Mouse (Mus musculus): ENCODE measurements around the gene Lancl3. TPM values are rescaled to one million over a fixed set of nuclear protein-coding genes. Genes with fewer than 3 reads are reported as not detected.

Lancl3 gene
- polyA plus RNA-seq, 1 experiment from 2014 or later: 4.0 TPM

GRCm38 (mm10) chrX:9221206-9221605 is 21.5 kb downstream of the Lancl3 start:
- DNase-seq (ENCODE audit: low spot score): no peak
- no peaks in the 10 kb centered on the region for H3K27me3 ChIP-seq (ENCODE audit: control insufficient read depth, insufficient read depth, low read length)
- no peaks in the 10 kb centered on the region for H3K36me3 ChIP-seq (replicated peaks; ENCODE audit: control insufficient read depth, insufficient read depth)
- no peak overlapping the region for H3K27ac ChIP-seq
- no peaks in the 10 kb centered on the region for H3K9me3 ChIP-seq (ENCODE audit: control insufficient read depth, low read length)
- H3K4me1 ChIP-seq (replicated peaks; ENCODE audit: control insufficient read depth, insufficient read depth, low read length): no peaks in the 10 kb centered on the region
- WGBS: 25% methylated on average over 6 of the region's 6 CpGs
- ATAC-seq (ENCODE audit: low FRiP score): no peak
- no peak overlapping the region for H3K4me2 ChIP-seq (replicated peaks)
- no peak overlapping the region for H3K9ac ChIP-seq
- H3K4me3 ChIP-seq (replicated peaks; ENCODE audit: low read length): no peak overlapping the region

- Histone ChIP-seq H3K4me1 (replicated peaks; ENCODE audit: control insufficient read depth, insufficient read depth, low read length) (no peaks in the 10 kb centered on the region), H3K9ac (no peak overlapping the region), H3K27ac (no peak overlapping the region), H3K9me3 (ENCODE audit: control insufficient read depth, low read length) (no peaks in the 10 kb centered on the region), H3K36me3 (replicated peaks; ENCODE audit: control insufficient read depth, insufficient read depth) (no peaks in the 10 kb centered on the region), H3K4me3 (replicated peaks; ENCODE audit: low read length) (no peak overlapping the region), H3K27me3 (ENCODE audit: control insufficient read depth, insufficient read depth, low read length) (no peaks in the 10 kb centered on the region), H3K4me2 (replicated peaks) (no peak overlapping the region)
- no peak for ATAC-seq (ENCODE audit: low FRiP score)
- no peak for DNase-seq (ENCODE audit: low spot score)
- 82% methylated on average over 4 of the region's 4 CpGs for WGBS
These were observed 22.0 kb downstream of the Lancl3 start for GRCm38 (mm10) chrX:9221736-9222135.

- no peaks in the 10 kb centered on the region for H3K36me3 ChIP-seq (replicated peaks; ENCODE audit: control insufficient read depth, insufficient read depth)
- H3K9me3 ChIP-seq (ENCODE audit: control insufficient read depth, low read length): no peaks in the 10 kb centered on the region
- no peaks in the 10 kb centered on the region for H3K4me1 ChIP-seq (replicated peaks; ENCODE audit: control insufficient read depth, insufficient read depth, low read length)
- 96% methylated on average over 3 of the region's 3 CpGs for WGBS
- H3K27me3 ChIP-seq (ENCODE audit: control insufficient read depth, insufficient read depth, low read length): no peaks in the 10 kb centered on the region
- no peak overlapping the region for H3K27ac ChIP-seq
- H3K9ac ChIP-seq: no peak overlapping the region
- H3K4me2 ChIP-seq (replicated peaks): no peak overlapping the region
- DNase-seq (ENCODE audit: low spot score) (no peak), ATAC-seq (ENCODE audit: low FRiP score) (no peak)
- no peak overlapping the region for H3K4me3 ChIP-seq (replicated peaks; ENCODE audit: low read length)
These were observed 22.9 kb downstream of the Lancl3 start for GRCm38 (mm10) chrX:9222412-9223221.

- Histone ChIP-seq H3K36me3 (replicated peaks; ENCODE audit: control insufficient read depth, insufficient read depth) (no peaks in the 10 kb centered on the region), H3K4me3 (replicated peaks; ENCODE audit: low read length) (no peak overlapping the region), H3K27ac (no peak overlapping the region), H3K4me2 (replicated peaks) (no peak overlapping the region), H3K27me3 (ENCODE audit: control insufficient read depth, insufficient read depth, low read length) (no peaks in the 10 kb centered on the region), H3K4me1 (replicated peaks; ENCODE audit: control insufficient read depth, insufficient read depth, low read length) (no peaks in the 10 kb centered on the region), H3K9me3 (ENCODE audit: control insufficient read depth, low read length) (no peaks in the 10 kb centered on the region), H3K9ac (no peak overlapping the region)
- WGBS: 80% methylated on average over 2 of the region's 2 CpGs
- DNase-seq (ENCODE audit: low spot score) (no peak), ATAC-seq (ENCODE audit: low FRiP score) (no peak)
These were observed 27.4 kb downstream of the Lancl3 start for GRCm38 (mm10) chrX:9227105-9227504.

- Histone ChIP-seq H3K4me2 (replicated peaks) (no peak overlapping the region), H3K27ac (no peak overlapping the region), H3K4me3 (replicated peaks; ENCODE audit: low read length) (no peak overlapping the region), H3K4me1 (replicated peaks; ENCODE audit: control insufficient read depth, insufficient read depth, low read length) (0 out of 2 replicates have a peak, but pooled peaks cover 4% of the 10 kb centered on the region), H3K27me3 (ENCODE audit: control insufficient read depth, insufficient read depth, low read length) (no peaks in the 10 kb centered on the region), H3K9me3 (ENCODE audit: control insufficient read depth, low read length) (no peaks in the 10 kb centered on the region), H3K9ac (no peak overlapping the region), H3K36me3 (replicated peaks; ENCODE audit: control insufficient read depth, insufficient read depth) (no peaks in the 10 kb centered on the region)
- ATAC-seq (ENCODE audit: low FRiP score) (no peak), DNase-seq (ENCODE audit: low spot score) (no peak)
- 63% methylated on average over 5 of the region's 5 CpGs for WGBS
These were observed 41.3 kb downstream of the Lancl3 start for GRCm38 (mm10) chrX:9240737-9241591.

GRCm38 (mm10) chrX:9243381-9243864 is 43.7 kb downstream of the Lancl3 start:
- DNase-seq (ENCODE audit: low spot score): no peak
- H3K4me2 ChIP-seq (replicated peaks): no peak overlapping the region
- 0 out of 2 replicates have a peak, but pooled peaks cover 4% of the 10 kb centered on the region for H3K4me1 ChIP-seq (replicated peaks; ENCODE audit: control insufficient read depth, insufficient read depth, low read length)
- H3K27me3 ChIP-seq (ENCODE audit: control insufficient read depth, insufficient read depth, low read length): no peaks in the 10 kb centered on the region
- WGBS: 41% methylated on average over 8 of the region's 8 CpGs
- no peaks in the 10 kb centered on the region for H3K36me3 ChIP-seq (replicated peaks; ENCODE audit: control insufficient read depth, insufficient read depth)
- no peak overlapping the region for H3K9ac ChIP-seq
- ATAC-seq (ENCODE audit: low FRiP score): no peak
- H3K4me3 ChIP-seq (replicated peaks; ENCODE audit: low read length): no peak overlapping the region
- no peak overlapping the region; the same call in 1 of the 2 replicates for H3K27ac ChIP-seq
- no peaks in the 10 kb centered on the region for H3K9me3 ChIP-seq (ENCODE audit: control insufficient read depth, low read length)

GRCm38 (mm10) chrX:9244603-9245336 is 45.1 kb downstream of the Lancl3 start:
- Histone ChIP-seq H3K4me1 (replicated peaks; ENCODE audit: control insufficient read depth, insufficient read depth, low read length) (0 out of 2 replicates have a peak, but pooled peaks cover 4% of the 10 kb centered on the region), H3K4me3 (replicated peaks; ENCODE audit: low read length) (no peak overlapping the region), H3K9me3 (ENCODE audit: control insufficient read depth, low read length) (no peaks in the 10 kb centered on the region), H3K36me3 (replicated peaks; ENCODE audit: control insufficient read depth, insufficient read depth) (no peaks in the 10 kb centered on the region), H3K9ac (no peak overlapping the region; the same call in 1 of the 2 replicates), H3K27me3 (ENCODE audit: control insufficient read depth, insufficient read depth, low read length) (no peaks in the 10 kb centered on the region), H3K4me2 (replicated peaks) (no peak overlapping the region), H3K27ac (peak overlapping the region; percentile 54)
- WGBS: 55% methylated on average over 12 of the region's 12 CpGs
- DNase-seq (ENCODE audit: low spot score): no peak
- ATAC-seq (ENCODE audit: low FRiP score): no peak; the same call in 1 of the 2 replicates

- Histone ChIP-seq H3K27me3 (ENCODE audit: control insufficient read depth, insufficient read depth, low read length) (no peaks in the 10 kb centered on the region), H3K27ac (no peak overlapping the region), H3K9me3 (ENCODE audit: control insufficient read depth, low read length) (no peaks in the 10 kb centered on the region), H3K4me1 (replicated peaks; ENCODE audit: control insufficient read depth, insufficient read depth, low read length) (0 out of 2 replicates have a peak, but pooled peaks cover 4% of the 10 kb centered on the region), H3K4me3 (replicated peaks; ENCODE audit: low read length) (no peak overlapping the region), H3K36me3 (replicated peaks; ENCODE audit: control insufficient read depth, insufficient read depth) (no peaks in the 10 kb centered on the region), H3K4me2 (replicated peaks) (no peak overlapping the region), H3K9ac (no peak overlapping the region)
- ATAC-seq (ENCODE audit: low FRiP score) (peak; percentile 37; the same call in 1 of the 2 replicates), DNase-seq (ENCODE audit: low spot score) (peak; percentile 45)
- WGBS: 42% methylated on average over 5 of the region's 5 CpGs
These were observed 49.2 kb downstream of the Lancl3 start for GRCm38 (mm10) chrX:9248911-9249310.

Data from hindbrain, embryonic 14.5 days (tissue).